Comparison of ENCODE assay signal across 14 mouse cellular contexts in genomic region chr1:183149571-183150105, GRCm38 (mm10).
DNase-seq lines count a peak whose midpoint lies in the region; ATAC-seq and TF ChIP-seq lines count a peak whose summit lies in the region.
"Had no signal": no experiment of that assay in that cellular context is flagged by ENCODE, and none has a peak within 500 bp of the region (broad histone marks: within the 10 kb centered on the region; RNA-seq: fewer than 3 reads in every experiment).

No protein-coding gene starts in this region.

- ATAC-seq in forebrain, embryonic 16.5 days, result no peak
- no peak for ATAC-seq in hindbrain, postnatal 0 days
- ATAC-seq: forebrain, postnatal 0 days; inflammation-experienced regulatory T-cells, adult 6 months had no signal

- intact Hi-C loops in left cerebral cortex, postnatal 4 days (cut with DNase I), result no loop called here

- no peak for DNase-seq in forebrain, embryonic 10.5 days (ENCODE audit: extremely low spot score, low spot score)
- peak; percentile 29 for DNase-seq in MN1 (ENCODE audit: low spot score)
- DNase-seq in hindbrain, postnatal 0 days (ENCODE audit: low spot score), result no peak
- DNase-seq in thymus, postnatal 25 days, result no peak
- DNase-seq in left cerebral cortex, postnatal 4 days, result no peak
- DNase-seq in heart, adult 18-20 months, result no peak
- DNase-seq: cerebellum, adult 11-12 months; forebrain, postnatal 0 days; kidney, postnatal 25 days; liver had no signal

- no peak for TF ChIP-seq CTCF in hindbrain, postnatal 0 days (IDR thresholded peaks at IDR 0.05; ENCODE audit: low read depth)

- WGBS in forebrain, embryonic 10.5 days, result 50% methylated on average over 5 of the region's 5 CpGs
- WGBS in forebrain, embryonic 16.5 days, result 59% methylated on average over 5 of the region's 5 CpGs
- 44% methylated on average over 5 of the region's 5 CpGs for WGBS in hindbrain, postnatal 0 days

- H3K9me3 ChIP-seq in forebrain, embryonic 10.5 days, result no peaks in the 10 kb centered on the region
- H3K9me3 ChIP-seq in forebrain, embryonic 16.5 days (ENCODE audit: control insufficient read depth, low read length), result no peaks in the 10 kb centered on the region
- H3K9me3 ChIP-seq in hindbrain, postnatal 0 days (ENCODE audit: low read length), result no peaks in the 10 kb centered on the region
- H3K9me3 ChIP-seq: heart, embryonic 12.5 days had no signal

- no peak overlapping the region for H3ac ChIP-seq in myocyte (ENCODE audit: control insufficient read depth, insufficient read length)

- H3K27me3 ChIP-seq in forebrain, embryonic 10.5 days (ENCODE audit: poor library complexity, severe bottlenecking), result no peaks in the 10 kb centered on the region; the same call in 1 of the 2 replicates
- no peaks in the 10 kb centered on the region for H3K27me3 ChIP-seq in forebrain, embryonic 16.5 days (replicated peaks; ENCODE audit: control insufficient read depth, insufficient read depth, low read length)
- H3K27me3 ChIP-seq in hindbrain, postnatal 0 days (ENCODE audit: insufficient read depth, low read length), result no peaks in the 10 kb centered on the region
- no peaks in the 10 kb centered on the region for H3K27me3 ChIP-seq in myocyte (ENCODE audit: control insufficient read depth, insufficient read depth, insufficient read length)
- H3K27me3 ChIP-seq: heart, embryonic 12.5 days had no signal

- TF ChIP-seq POLR2A in myocyte (IDR thresholded peaks at IDR 0.05; ENCODE audit: insufficient read length, low read depth), result no peak

- H3K27ac ChIP-seq in forebrain, embryonic 10.5 days, result 0 out of 2 replicates have a peak overlapping the region, but pooled peaks have one; percentile 15
- no peak overlapping the region for H3K27ac ChIP-seq in forebrain, embryonic 16.5 days (ENCODE audit: low read length)
- 0 out of 2 replicates have a peak overlapping the region, but pooled peaks have one; percentile 13 for H3K27ac ChIP-seq in hindbrain, postnatal 0 days

- H3K36me3 ChIP-seq in forebrain, embryonic 10.5 days (replicated peaks), result no peaks in the 10 kb centered on the region
- no peaks in the 10 kb centered on the region for H3K36me3 ChIP-seq in forebrain, embryonic 16.5 days (ENCODE audit: control insufficient read depth, insufficient read depth)
- no peaks in the 10 kb centered on the region for H3K36me3 ChIP-seq in hindbrain, postnatal 0 days (ENCODE audit: insufficient read depth, low read length)
- H3K36me3 ChIP-seq in myocyte (ENCODE audit: control insufficient read depth, insufficient read depth), result no peaks in the 10 kb centered on the region
- H3K36me3 ChIP-seq: heart, embryonic 12.5 days had no signal

- H3K4me1 ChIP-seq in forebrain, embryonic 10.5 days, result peaks cover 53% of the 10 kb centered on the region
- H3K4me1 ChIP-seq in forebrain, embryonic 16.5 days (replicated peaks; ENCODE audit: control insufficient read depth, insufficient read depth, low read length), result peaks cover 5% of the 10 kb centered on the region; the same call in 1 of the 2 replicates
- H3K4me1 ChIP-seq in hindbrain, postnatal 0 days (ENCODE audit: insufficient read depth, low read length), result peaks cover 4% of the 10 kb centered on the region; the same call in 1 of the 2 replicates

- H3K4me2 ChIP-seq in forebrain, embryonic 16.5 days (ENCODE audit: low read length), result no peak overlapping the region
- H3K4me2 ChIP-seq in hindbrain, postnatal 0 days (ENCODE audit: low read depth, low read length), result no peak overlapping the region
- H3K4me2 ChIP-seq in myocyte (ENCODE audit: low read depth), result peak overlapping the region; percentile 52
- H3K4me2 ChIP-seq: heart, embryonic 12.5 days had no signal

- H3K4me3 ChIP-seq in forebrain, embryonic 10.5 days, result no peak overlapping the region
- H3K4me3 ChIP-seq in forebrain, embryonic 16.5 days (replicated peaks; ENCODE audit: low read length), result no peak overlapping the region
- no peak overlapping the region for H3K4me3 ChIP-seq in hindbrain, postnatal 0 days (ENCODE audit: low read length)
- no peak overlapping the region for H3K4me3 ChIP-seq in myocyte
- H3K4me3 ChIP-seq: heart, embryonic 12.5 days had no signal

- H3K9ac ChIP-seq in forebrain, embryonic 16.5 days (replicated peaks; ENCODE audit: low read depth, low read length), result no peak overlapping the region
- no peak overlapping the region for H3K9ac ChIP-seq in hindbrain, postnatal 0 days (replicated peaks; ENCODE audit: low read length)
- H3K9ac ChIP-seq: forebrain, postnatal 0 days; heart, embryonic 12.5 days had no signal

- H3K79me2 ChIP-seq in myocyte (ENCODE audit: control insufficient read depth, insufficient read depth), result peaks cover 33% of the 10 kb centered on the region

TF ChIP-seq in myocyte, 11 proteins besides CTCF, POLR2A, EP300 and RAD21:
- TF ChIP-seq REST (IDR thresholded peaks at IDR 0.05; ENCODE audit: insufficient read depth, insufficient read length) (no peak), USF1 (IDR thresholded peaks at IDR 0.05; ENCODE audit: low read depth) (no peak), TCF12 (IDR thresholded peaks at IDR 0.05; ENCODE audit: insufficient read depth, poor library complexity, severe bottlenecking) (no peak), POLR2AphosphoS2 (IDR thresholded peaks at IDR 0.05; ENCODE audit: insufficient read length, low read depth) (no peak), SRF (IDR thresholded peaks at IDR 0.05; ENCODE audit: control insufficient read depth, insufficient read length, low read depth) (no peak), E2F4 (IDR thresholded peaks at IDR 0.05; ENCODE audit: insufficient read depth) (no peak), TCF3 (IDR thresholded peaks at IDR 0.05; ENCODE audit: insufficient read length, low read depth) (no peak), MYOD1 (IDR thresholded peaks at IDR 0.05; ENCODE audit: control insufficient read depth in 1 of 3, insufficient read length in 2 of 3, low read depth in 2 of 3) (peak in 1 of 3 experiments; percentile 41), MAX (IDR thresholded peaks at IDR 0.05; ENCODE audit: low read depth) (no peak), MYOG (IDR thresholded peaks at IDR 0.05; ENCODE audit: control insufficient read depth in 1 of 3, insufficient read depth in 1 of 3, insufficient read length in 2 of 3, low read depth in 2 of 3) (peak in 1 of 3 experiments; percentile 29), CEBPB (IDR thresholded peaks at IDR 0.05; ENCODE audit: insufficient read depth, poor library complexity, severe bottlenecking) (no peak)
